Mouse (Mus musculus) stomach, embryonic 14.5 days (tissue): Measurements from ENCODE around the gene Scube1. TPM values are rescaled to one million over a fixed set of nuclear protein-coding genes. Genes with fewer than 3 reads are reported as not detected.
A peak's percentile ranks its signal among the peaks of the same experiment; 100 is the strongest.

Experiments
- ATAC-seq: fragments of 200-750 bp; cut with Nextera tagmentation; 2 replicates; pipeline ENCODE4 v1.8.0; 2017; ENCODE audit warnings: low read depth, moderate TSS enrichment; ENCODE audit not compliant: insufficient number of reproducible peaks, insufficient read depth, low FRiP score
- H3K27ac ChIP-seq: fragments of 300-500 bp; sonication (generic); 2 replicates; pipeline ENCODE4 v1.5.1; 2014; ENCODE audit warnings: mild to moderate bottlenecking, low read length, moderate library complexity, mixed read lengths
- H3K27me3 ChIP-seq: fragments of 300-500 bp; sonication (generic); 2 replicates; pipeline ENCODE4 v1.6.1; 2014; ENCODE audit warnings: low read length, control low read depth, mixed read lengths; ENCODE audit not compliant: control insufficient read depth, insufficient read depth
- H3K36me3 ChIP-seq: fragments of 300-500 bp; sonication (generic); 2 replicates; pipeline ENCODE4 v1.6.1; 2014; ENCODE audit warnings: mild to moderate bottlenecking, control low read depth, low read length, moderate library complexity, mixed read lengths; ENCODE audit not compliant: control insufficient read depth, insufficient read depth
- H3K4me1 ChIP-seq: fragments of 300-500 bp; sonication (generic); 2 replicates; pipeline ENCODE4 v1.6.1; 2014; ENCODE audit warnings: low read length, control low read depth, mixed read lengths; ENCODE audit not compliant: control insufficient read depth, insufficient read depth
- H3K4me2 ChIP-seq: fragments of 300-500 bp; sonication (generic); replicated peaks from 2 replicates; pipeline ENCODE4 v1.6.1; 2014; ENCODE audit warnings: low read depth, low read length, control low read depth
- H3K4me3 ChIP-seq: fragments of 300-500 bp; sonication (generic); 2 replicates; pipeline ENCODE4 v1.5.1; 2014; ENCODE audit warnings: low read depth, low read length, control low read depth
- H3K9ac ChIP-seq: fragments of 300-500 bp; sonication (generic); replicated peaks from 2 replicates; pipeline ENCODE4 v1.6.1; 2014; ENCODE audit warnings: low read depth, mild to moderate bottlenecking, control low read depth, low read length, moderate library complexity, mixed read lengths
- H3K9me3 ChIP-seq: fragments of 300-500 bp; sonication (generic); 2 replicates; pipeline ENCODE4 v1.6.1; 2016; ENCODE audit warnings: low read depth, low read length, control low read depth; ENCODE audit not compliant: control insufficient read depth
- WGBS: fragments of 180-500 bp; shearing (Covaris S2); extraction: QIAGEN DNeasy Blood & Tissue Kit; methylation state at CpG from one replicate; pipeline ENCODE4 v1.1.7; 2014; 5-methylcytosine and 5-hydroxymethylcytosine counted together
- polyA plus RNA-seq: library from polyadenylated mRNA; unstranded; fragments of >200 nt; fragmentation: Nextera tagmentation; extraction: Ambion mirVana; gene quantifications from 2 replicates; pipeline ENCODE4 v1.2.1, GENCODE M21; 2014

Scube1 gene
- polyA plus RNA-seq, 1 experiment from 2014 or later: 9.8 TPM

GRCm38 (mm10) chr15:83666418-83666817, 58.4 kb downstream of the Scube1 start:
- Histone ChIP-seq H3K4me3 (no peak overlapping the region), H3K27ac (no peak overlapping the region), H3K9me3 (no peaks in the 10 kb centered on the region), H3K4me1 (no peaks in the 10 kb centered on the region), H3K36me3 (no peaks in the 10 kb centered on the region), H3K4me2 (no peak overlapping the region), H3K9ac (no peak overlapping the region), H3K27me3 (no peaks in the 10 kb centered on the region)
- 70% methylated on average over 10 of the region's 10 CpGs for WGBS
- ATAC-seq: no peak

- WGBS: 86% methylated on average over 6 of the region's 6 CpGs
- ATAC-seq: no peak
- no peak overlapping the region for H3K9ac ChIP-seq
Measured at GRCm38 (mm10) chr15:83665993-83666392, 58.8 kb downstream of the Scube1 start.

GRCm38 (mm10) chr15:83664722-83665121, 60.1 kb downstream of the Scube1 start:
- no peaks in the 10 kb centered on the region for H3K4me1 ChIP-seq
- WGBS: 39% methylated on average over 5 of the region's 5 CpGs
- no peak overlapping the region for H3K27ac ChIP-seq
- no peaks in the 10 kb centered on the region for H3K27me3 ChIP-seq
- H3K4me2 ChIP-seq: no peak overlapping the region
- no peak for ATAC-seq
- no peak overlapping the region for H3K4me3 ChIP-seq
- no peak overlapping the region for H3K9ac ChIP-seq
- H3K36me3 ChIP-seq: no peaks in the 10 kb centered on the region
- no peaks in the 10 kb centered on the region for H3K9me3 ChIP-seq

More at GRCm38 (mm10) chr15:83665993-83666392, 58.8 kb downstream of the Scube1 start:
- Histone ChIP-seq H3K9me3 (no peaks in the 10 kb centered on the region), H3K4me2 (no peak overlapping the region), H3K4me1 (no peaks in the 10 kb centered on the region), H3K27ac (no peak overlapping the region), H3K27me3 (no peaks in the 10 kb centered on the region), H3K36me3 (no peaks in the 10 kb centered on the region), H3K4me3 (no peak overlapping the region)

GRCm38 (mm10) chr15:83663066-83663465, 61.8 kb downstream of the Scube1 start:
- no peak overlapping the region for H3K27ac ChIP-seq
- no peak overlapping the region for H3K4me3 ChIP-seq
- H3K9me3 ChIP-seq: no peaks in the 10 kb centered on the region
- no peak overlapping the region for H3K4me2 ChIP-seq
- H3K9ac ChIP-seq: no peak overlapping the region
- no peaks in the 10 kb centered on the region for H3K4me1 ChIP-seq
- no peak for ATAC-seq
- no peaks in the 10 kb centered on the region for H3K36me3 ChIP-seq
- no peaks in the 10 kb centered on the region for H3K27me3 ChIP-seq
- WGBS: 45% methylated on average over 4 of the region's 4 CpGs

- Histone ChIP-seq H3K36me3 (no peaks in the 10 kb centered on the region), H3K4me2 (no peak overlapping the region), H3K4me1 (no peaks in the 10 kb centered on the region), H3K9me3 (no peaks in the 10 kb centered on the region), H3K27ac (no peak overlapping the region), H3K9ac (no peak overlapping the region), H3K27me3 (no peaks in the 10 kb centered on the region), H3K4me3 (no peak overlapping the region)
- no peak for ATAC-seq
- WGBS: 62% methylated on average over 7 of the region's 7 CpGs
Measured at GRCm38 (mm10) chr15:83662106-83662505, 62.7 kb downstream of the Scube1 start.

- H3K36me3 ChIP-seq: no peaks in the 10 kb centered on the region
- no peak overlapping the region for H3K4me3 ChIP-seq
- H3K27me3 ChIP-seq: no peaks in the 10 kb centered on the region
- no peak for ATAC-seq
- H3K9me3 ChIP-seq: no peaks in the 10 kb centered on the region
- peaks cover 8% of the 10 kb centered on the region; the same call in 1 of the 2 replicates for H3K4me1 ChIP-seq
- no peak overlapping the region for H3K4me2 ChIP-seq
- no peak overlapping the region for H3K9ac ChIP-seq
- WGBS: 90% methylated on average over 6 of the region's 6 CpGs
- no peak overlapping the region for H3K27ac ChIP-seq
Measured at GRCm38 (mm10) chr15:83642518-83642917, 82.3 kb downstream of the Scube1 start.

- Histone ChIP-seq H3K27ac (no peak overlapping the region), H3K4me2 (no peak overlapping the region), H3K9me3 (no peaks in the 10 kb centered on the region), H3K27me3 (no peaks in the 10 kb centered on the region), H3K36me3 (no peaks in the 10 kb centered on the region), H3K4me3 (no peak overlapping the region), H3K4me1 (peaks cover 8% of the 10 kb centered on the region; the same call in 1 of the 2 replicates), H3K9ac (no peak overlapping the region)
- ATAC-seq: no peak
- 19% methylated on average over 4 of the region's 4 CpGs for WGBS
Measured at GRCm38 (mm10) chr15:83640208-83640607, 84.6 kb downstream of the Scube1 start.

GRCm38 (mm10) chr15:83639160-83639559, 85.7 kb downstream of the Scube1 start:
- WGBS: 23% methylated on average over 3 of the region's 3 CpGs

More at GRCm38 (mm10) chr15:83639160-83639559, 85.7 kb downstream of the Scube1 start:
- no peak overlapping the region for H3K4me3 ChIP-seq
- H3K27ac ChIP-seq: 0 out of 2 replicates have a peak overlapping the region, but pooled peaks have one; percentile 18
- no peak overlapping the region for H3K4me2 ChIP-seq
- H3K36me3 ChIP-seq: no peaks in the 10 kb centered on the region
- ATAC-seq: peak; percentile 55; the same call in 1 of the 2 replicates
- H3K4me1 ChIP-seq: peaks cover 8% of the 10 kb centered on the region; the same call in 1 of the 2 replicates
- H3K27me3 ChIP-seq: no peaks in the 10 kb centered on the region
- H3K9me3 ChIP-seq: no peaks in the 10 kb centered on the region
- no peak overlapping the region for H3K9ac ChIP-seq
